Mouse (Mus musculus): Measurements from ENCODE around the gene Olfr1480.

Olfr1480 gene

DNA sequence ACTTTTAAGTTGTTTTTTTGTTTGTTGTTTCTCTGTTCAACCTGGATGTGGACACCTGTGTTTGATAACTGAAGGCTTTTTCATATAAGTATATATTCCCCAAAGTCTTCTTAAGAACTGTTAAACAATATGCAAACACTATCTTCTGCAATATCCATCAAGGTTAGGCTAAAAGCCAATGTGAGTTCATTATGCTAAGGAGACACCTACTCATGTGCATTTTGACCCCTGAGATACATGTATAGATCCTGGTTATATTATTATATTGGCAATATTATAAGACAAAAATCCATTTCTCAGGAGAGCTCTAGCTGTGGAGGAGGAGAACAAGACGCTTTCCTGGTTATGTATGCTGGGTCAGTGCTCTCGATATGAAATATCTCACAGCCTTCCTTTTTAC, at the start of gene Olfr1480:
TSS of gene Olfr1480 (plus strand) at position 301 of the 400 bp plus-strand sequence.
- DNase-seq (ENCODE audit: low spot score in 2 of 2) = no peak

DNA sequence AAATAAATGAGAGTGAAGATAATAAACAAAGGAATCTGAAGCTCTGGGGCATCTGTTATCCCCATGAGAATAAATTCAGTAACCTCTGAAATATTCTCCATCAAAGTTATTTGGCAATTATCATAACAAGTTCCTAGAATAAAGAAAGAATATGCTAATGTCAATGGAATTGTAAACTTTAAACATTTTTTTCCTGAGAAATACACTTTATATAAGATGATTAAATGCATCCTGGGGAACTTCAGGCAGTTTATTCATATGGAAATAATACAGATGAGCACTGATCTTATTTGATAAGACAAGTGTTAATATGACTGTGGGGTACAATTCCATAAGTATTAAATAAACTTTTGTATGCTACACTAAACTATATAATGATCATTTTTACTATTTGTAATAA, 47.6 kb upstream of the Olfr1480 start, which contains the start of gene Olfr1475:
TSS of gene Olfr1475 (minus strand) at position 101 of the 400 bp plus-strand sequence.
- DNase-seq (ENCODE audit: low spot score in 2 of 2) = no peak

DNA sequence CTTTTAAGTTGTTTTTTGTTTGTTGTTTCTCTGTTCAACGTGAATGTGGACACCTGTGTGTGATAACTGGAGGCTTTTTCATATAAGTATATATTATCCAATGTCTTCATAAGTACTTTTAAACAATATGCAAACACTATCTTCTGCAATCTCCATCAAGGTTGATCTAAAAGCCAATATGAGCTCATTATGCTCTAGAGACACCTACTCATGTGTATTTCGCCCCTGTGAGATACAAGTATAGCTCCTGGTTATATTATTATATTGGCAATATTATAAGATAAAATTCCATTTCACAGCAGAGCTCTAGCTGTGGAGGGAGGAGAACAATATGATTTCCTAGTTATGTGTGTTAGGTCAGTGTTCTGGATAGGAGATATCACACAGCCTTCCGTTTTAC, 27.5 kb upstream of the Olfr1480 start, which contains the start of gene Olfr1477:
TSS of gene Olfr1477 (plus strand) at position 301 of the 400 bp plus-strand sequence.
- no peak for DNase-seq (ENCODE audit: low spot score in 2 of 2)
